Mouse (Mus musculus) testis, adult 2 months (tissue): ENCODE results near the gene Ubxn10.

ENCODE experiments used
- CTCF ChIP-seq: fragments of 200-500 bp; IDR thresholded peaks from 2 replicates; pipeline ENCODE4 v1.5.1; 2012; ENCODE audit warnings: low read depth, mild to moderate bottlenecking, inconsistent platforms, low read length, moderate library complexity; ENCODE audit not compliant: control insufficient read depth, insufficient read depth, insufficient replicate concordance
- POLR2A ChIP-seq: fragments of 200-500 bp; IDR thresholded peaks from 2 replicates; pipeline ENCODE4 v1.6.1; 2012; ENCODE audit warnings: low read depth, mild to moderate bottlenecking, inconsistent platforms, low read length, moderate library complexity; ENCODE audit not compliant: control insufficient read depth

DNA sequence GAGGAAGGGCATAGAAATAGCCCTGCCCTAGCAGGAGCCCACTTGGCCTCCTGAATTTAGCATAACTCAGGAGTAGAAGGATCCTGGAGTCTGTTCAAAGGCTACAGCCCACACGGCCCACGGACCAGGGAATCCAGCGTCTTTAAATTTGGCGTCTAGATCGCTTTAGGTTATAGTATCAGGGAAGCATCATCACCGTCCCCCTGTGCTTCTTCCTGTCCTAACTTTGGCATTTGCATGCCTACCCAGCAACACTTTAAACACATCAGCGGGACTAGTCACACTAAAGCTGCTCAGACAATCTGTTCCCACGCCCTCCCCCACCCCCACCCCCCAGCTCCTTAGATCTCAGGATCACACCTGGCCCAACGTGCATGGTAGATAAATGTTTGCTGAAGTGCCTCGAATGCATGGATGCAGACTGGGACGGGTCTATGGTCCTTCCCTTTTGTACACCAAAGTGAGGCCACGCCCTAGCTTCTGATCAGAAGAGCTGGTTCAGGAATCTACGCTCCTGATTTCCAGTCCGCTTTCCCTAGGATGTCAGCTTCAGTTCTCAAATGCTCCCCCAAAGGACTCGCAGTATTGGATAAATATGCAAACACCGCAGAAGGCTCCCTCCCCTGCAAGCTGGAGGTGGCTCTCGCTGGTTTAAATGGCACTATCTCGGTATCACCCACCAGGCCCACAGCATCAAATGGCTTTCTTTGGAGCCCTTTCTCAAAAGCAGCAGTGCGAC lies 45.4 kb downstream of the Ubxn10 start:
- TF ChIP-seq CTCF (no peak), POLR2A (no peak)
